Mouse (Mus musculus): ENCODE results near the gene Psors1c2. TPM values are rescaled to one million over a fixed set of nuclear protein-coding genes. Genes with fewer than 3 reads are reported as not detected.
"Not testable (repeated sequence)": the region's sequence is repeated elsewhere in the genome, so short reads cannot be mapped to it uniquely, and the experiment has no call there.

The Psors1c2 gene
- total RNA-seq (2021): under 1 TPM; 0.32 to 0.61 TPM

- no peak for DNase-seq (ENCODE audit: extremely low spot score in 1 of 2, low spot score in 1 of 2)
Measured at GRCm38 (mm10) chr17:35532901-35533300, at the start of gene Psors1c2. TSS of gene Psors1c2 (plus strand) at chr17:35533201.

- DNase-seq (ENCODE audit: extremely low spot score in 1 of 2, low spot score in 1 of 2): peak; percentile 32 to 74
Measured at GRCm38 (mm10) chr17:35484066-35484465, 48.9 kb upstream of the Psors1c2 start.

GRCm38 (mm10) chr17:35485702-35486101 is 47.3 kb upstream of the Psors1c2 start:
- no peak for DNase-seq (ENCODE audit: extremely low spot score in 1 of 2, low spot score in 1 of 2)

GRCm38 (mm10) chr17:35486726-35487125 is 46.3 kb upstream of the Psors1c2 start:
- DNase-seq (ENCODE audit: extremely low spot score in 1 of 2, low spot score in 1 of 2): no peak

- no peak for DNase-seq (ENCODE audit: extremely low spot score in 1 of 2, low spot score in 1 of 2)
Measured at GRCm38 (mm10) chr17:35488041-35488440, 45.0 kb upstream of the Psors1c2 start.

- no peak for DNase-seq (ENCODE audit: extremely low spot score in 1 of 2, low spot score in 1 of 2)
Measured at GRCm38 (mm10) chr17:35490320-35490719, 42.7 kb upstream of the Psors1c2 start.

- DNase-seq (ENCODE audit: extremely low spot score in 1 of 2, low spot score in 1 of 2): no peak
Measured at GRCm38 (mm10) chr17:35497124-35497523, 35.9 kb upstream of the Psors1c2 start.

- no peak for DNase-seq (ENCODE audit: extremely low spot score in 1 of 2, low spot score in 1 of 2)
Measured at GRCm38 (mm10) chr17:35502226-35502625, 30.8 kb upstream of the Psors1c2 start.

- no peak for DNase-seq (ENCODE audit: extremely low spot score in 1 of 2, low spot score in 1 of 2)
Measured at GRCm38 (mm10) chr17:35502762-35503161, 30.2 kb upstream of the Psors1c2 start.

- no peak for DNase-seq (ENCODE audit: extremely low spot score in 1 of 2, low spot score in 1 of 2)
Measured at GRCm38 (mm10) chr17:35503849-35504248, 29.2 kb upstream of the Psors1c2 start.

- no peak for DNase-seq (ENCODE audit: extremely low spot score in 1 of 2, low spot score in 1 of 2)
Measured at GRCm38 (mm10) chr17:35504628-35505481, 28.1 kb upstream of the Psors1c2 start.

GRCm38 (mm10) chr17:35505776-35506175 is 27.2 kb upstream of the Psors1c2 start, which contains the start of gene Pou5f1:
TSS of gene Pou5f1 (plus strand) at chr17:35506018.
- DNase-seq (ENCODE audit: extremely low spot score in 1 of 2, low spot score in 1 of 2): no peak

- DNase-seq (ENCODE audit: extremely low spot score in 1 of 2, low spot score in 1 of 2): no peak
Measured at GRCm38 (mm10) chr17:35506881-35507280, 26.1 kb upstream of the Psors1c2 start.

GRCm38 (mm10) chr17:35507556-35508260 is 25.3 kb upstream of the Psors1c2 start:
- DNase-seq (ENCODE audit: extremely low spot score in 1 of 2, low spot score in 1 of 2): no peak

GRCm38 (mm10) chr17:35508279-35508678 is 24.7 kb upstream of the Psors1c2 start:
- not testable (repeated sequence) for DNase-seq (ENCODE audit: extremely low spot score in 1 of 2, low spot score in 1 of 2)

- DNase-seq (ENCODE audit: extremely low spot score in 1 of 2, low spot score in 1 of 2): no peak
Measured at GRCm38 (mm10) chr17:35509284-35509683, 23.7 kb upstream of the Psors1c2 start.

- no peak for DNase-seq (ENCODE audit: extremely low spot score in 1 of 2, low spot score in 1 of 2)
Measured at GRCm38 (mm10) chr17:35512916-35513626, 19.9 kb upstream of the Psors1c2 start.

- peak; percentile 47 to 79 for DNase-seq (ENCODE audit: extremely low spot score in 1 of 2, low spot score in 1 of 2)
Measured at GRCm38 (mm10) chr17:35513886-35514285, 19.1 kb upstream of the Psors1c2 start.

- DNase-seq (ENCODE audit: extremely low spot score in 1 of 2, low spot score in 1 of 2): no peak
Measured at GRCm38 (mm10) chr17:35514756-35515155, 18.2 kb upstream of the Psors1c2 start.

- DNase-seq (ENCODE audit: extremely low spot score in 1 of 2, low spot score in 1 of 2): no peak
Measured at GRCm38 (mm10) chr17:35515911-35516640, 16.9 kb upstream of the Psors1c2 start.
